Mouse (Mus musculus) midbrain, postnatal 0 days (tissue): ENCODE data around the gene Ddx6. TPM values are rescaled to one million over a fixed set of nuclear protein-coding genes. Genes with fewer than 3 reads are reported as not detected.

Experiments
- ATAC-seq: fragments of 200-750 bp; cut with Nextera tagmentation; 2 replicates; pipeline ENCODE4 v1.8.0; 2017; ENCODE audit warnings: moderate number of reproducible peaks, mild to moderate bottlenecking, moderate TSS enrichment, moderate library complexity; ENCODE audit not compliant: low FRiP score
- DNase-seq: peaks from one replicate; pipeline ENCODE4 v3.0.0-alpha.2; 2015; ENCODE audit warnings: low spot score
- H3K27ac ChIP-seq: fragments of 300-500 bp; sonication (generic); 2 replicates; pipeline ENCODE4 v1.5.1; 2014; ENCODE audit warnings: low read depth, mild to moderate bottlenecking, low read length, mixed read lengths
- H3K27me3 ChIP-seq: fragments of 300-500 bp; sonication (generic); 2 replicates; pipeline ENCODE4 v1.6.1; 2014; ENCODE audit warnings: low read length, control low read depth, mixed read lengths; ENCODE audit not compliant: insufficient read depth
- H3K36me3 ChIP-seq: fragments of 300-500 bp; sonication (generic); 2 replicates; pipeline ENCODE4 v1.6.1; 2014; ENCODE audit warnings: low read length, control low read depth, mixed read lengths; ENCODE audit not compliant: insufficient read depth
- H3K4me1 ChIP-seq: fragments of 300-500 bp; sonication (generic); 2 replicates; pipeline ENCODE4 v1.6.1; 2014; ENCODE audit warnings: mild to moderate bottlenecking, control low read depth, antibody characterized with exemption, low read length, mixed read lengths; ENCODE audit not compliant: insufficient read depth
- H3K4me2 ChIP-seq: fragments of 300-500 bp; sonication (generic); 2 replicates; pipeline ENCODE4 v1.6.1; 2014; ENCODE audit warnings: low read depth, mild to moderate bottlenecking, low read length, mixed read lengths; ENCODE audit not compliant: poor library complexity, severe bottlenecking
- H3K4me3 ChIP-seq: fragments of 300-500 bp; sonication (generic); 2 replicates; pipeline ENCODE4 v1.5.1; 2014; ENCODE audit warnings: low read depth, mild to moderate bottlenecking, low read length, moderate library complexity
- H3K9ac ChIP-seq: fragments of 300-500 bp; sonication (generic); replicated peaks from 2 replicates; pipeline ENCODE4 v1.6.1; 2014; ENCODE audit warnings: mild to moderate bottlenecking, low read length, moderate library complexity, mixed read lengths; ENCODE audit not compliant: poor library complexity, severe bottlenecking
- H3K9me3 ChIP-seq: fragments of 300-500 bp; sonication (generic); 2 replicates; pipeline ENCODE4 v1.6.1; 2016; ENCODE audit warnings: low read length, control low read depth
- CTCF ChIP-seq: IDR thresholded peaks from 2 replicates; pipeline ENCODE4 v1.5.1; 2016; ENCODE audit warnings: antibody characterized with exemption, mild to moderate bottlenecking
- WGBS: fragments of 180-500 bp; shearing (Covaris S2); extraction: QIAGEN DNeasy Blood & Tissue Kit; methylation state at CpG from one replicate; pipeline ENCODE4 v1.1.7; 2014; 5-methylcytosine and 5-hydroxymethylcytosine counted together
- polyA plus RNA-seq: library from polyadenylated mRNA; unstranded; fragments of >200 nt; fragmentation: Nextera tagmentation; extraction: Ambion mirVana; gene quantifications from 2 replicates; pipeline ENCODE4 v1.2.1, GENCODE M21; 2015
- total RNA-seq: library from RNA; depleted of rRNA; stranded (reverse); fragments of >200 nt; gene quantifications from 2 replicates; pipeline ENCODE4 v1.2.3, GENCODE M21; 2014; rRNA removed

Gene Ddx6
- 68.6 and 87.2 TPM in 2 replicates for total RNA-seq
- polyA plus RNA-seq = 14.8 and 19.9 TPM in 2 replicates

DNA sequence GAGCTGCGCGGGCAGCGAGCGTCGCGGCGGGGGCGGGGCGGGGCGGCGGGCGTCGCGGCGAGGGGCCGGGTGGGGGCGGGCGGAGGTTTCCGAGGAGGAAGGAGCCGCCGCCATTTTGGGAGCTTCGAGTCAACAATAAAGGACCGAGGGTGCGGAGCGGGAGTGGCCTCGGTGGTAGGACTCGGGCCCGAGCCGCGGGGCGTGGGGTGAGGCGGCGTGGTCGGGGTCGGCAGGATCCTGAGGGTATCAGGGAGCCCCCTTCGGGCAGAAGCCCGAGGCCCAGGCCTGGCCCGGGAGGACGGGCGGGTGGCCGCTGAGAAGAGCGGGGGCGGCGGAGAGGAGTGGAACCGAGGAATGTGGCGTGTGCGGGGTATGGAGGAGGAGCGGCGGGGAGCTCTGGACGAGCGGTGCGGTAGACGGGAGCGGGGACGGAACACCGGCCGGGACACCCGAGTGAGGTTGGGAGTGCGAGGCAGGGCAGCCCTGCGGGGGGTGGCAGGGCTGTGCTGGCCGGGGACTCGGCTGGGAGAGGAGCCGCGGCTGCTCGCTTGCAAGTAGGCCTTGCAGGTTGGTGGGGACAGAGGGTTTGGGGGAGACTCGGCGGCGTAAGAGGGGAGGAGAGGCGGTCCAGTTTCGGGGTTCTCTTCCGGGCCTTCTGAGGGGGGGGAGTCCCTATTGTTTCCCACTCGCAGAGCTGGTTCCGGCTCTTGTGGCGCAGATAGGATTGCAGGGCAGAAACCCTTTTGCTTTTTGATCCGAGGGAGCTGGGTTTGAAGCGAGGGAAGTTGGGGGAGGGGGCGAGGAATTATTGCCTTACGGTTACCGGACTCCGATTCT, at the start of gene Ddx6:
TSS of gene Ddx6 (plus strand) at position 114 of the 837 bp plus-strand sequence.
- Histone ChIP-seq H3K4me1 (peaks cover 7% of the 10 kb centered on the region; the same call in 1 of the 2 replicates), H3K4me3 (peak within 1 kb of the TSS; percentile 87), H3K27me3 (no peaks in the 10 kb centered on the region), H3K9ac (peak within 1 kb of the TSS; percentile 98), H3K27ac (peak within 1 kb of the TSS; percentile 99), H3K4me2 (peak within 1 kb of the TSS; percentile 95), H3K9me3 (no peaks in the 10 kb centered on the region), H3K36me3 (peaks cover 6% of the 10 kb centered on the region; the same call in 1 of the 2 replicates)
- under 1% methylated on average over 56 of the region's 80 CpGs for WGBS
- peak; percentile 80 for DNase-seq
- ATAC-seq = peak; percentile 68
- no peak for TF ChIP-seq CTCF

DNA sequence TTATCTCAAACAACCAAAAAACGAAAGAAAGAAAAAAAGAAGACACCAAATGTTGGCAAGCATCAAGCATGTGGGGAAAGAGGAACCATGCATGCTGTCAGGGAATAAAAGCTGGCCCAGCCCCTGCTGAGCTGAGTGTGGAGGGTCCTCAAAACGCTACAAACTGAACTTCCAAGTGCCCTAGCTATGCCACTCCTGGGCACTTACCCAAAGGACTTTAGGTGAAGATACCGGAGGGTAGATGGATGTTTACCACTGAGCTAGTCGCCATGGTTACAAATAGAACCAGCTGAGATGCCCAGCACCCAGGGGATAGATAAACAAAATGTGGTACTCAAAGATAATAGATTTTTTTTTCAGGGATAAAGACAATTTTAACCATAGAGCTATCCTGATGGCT, 43.1 kb upstream of the Ddx6 start, which contains the start of gene Cxcr5:
TSS of gene Cxcr5 (minus strand) at position 281 of the 400 bp plus-strand sequence.
- H3K27ac ChIP-seq = no peak within 1 kb of the TSS
- no peak within 1 kb of the TSS for H3K4me2 ChIP-seq
- H3K27me3 ChIP-seq = no peaks in the 10 kb centered on the region
- DNase-seq (no peak), ATAC-seq (no peak)
- no peaks in the 10 kb centered on the region for H3K4me1 ChIP-seq
- TF ChIP-seq CTCF = no peak
- H3K9me3 ChIP-seq = no peaks in the 10 kb centered on the region
- no peak within 1 kb of the TSS for H3K4me3 ChIP-seq
- no peak within 1 kb of the TSS for H3K9ac ChIP-seq
- no peaks in the 10 kb centered on the region for H3K36me3 ChIP-seq
- 49% methylated on average over 4 of the region's 4 CpGs for WGBS

DNA sequence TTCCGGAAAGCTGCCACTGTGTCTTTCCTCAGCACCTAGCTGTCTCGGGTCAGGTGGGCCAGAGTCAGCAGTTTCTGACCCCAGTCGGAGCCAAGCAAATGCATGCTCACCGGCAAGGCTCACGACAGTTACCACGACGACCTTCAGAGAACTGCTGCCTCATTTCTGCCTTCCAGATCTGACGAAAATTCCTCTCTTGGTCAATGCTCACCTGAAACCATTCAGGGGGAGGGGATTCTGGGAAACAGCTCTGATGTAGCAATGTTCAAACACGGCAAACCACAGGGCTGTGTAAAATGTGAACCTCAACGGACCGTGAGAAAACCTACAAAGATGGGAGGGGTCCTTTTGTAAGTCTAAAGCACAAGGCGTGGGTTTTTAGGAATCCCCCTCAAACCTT, 41.8 kb upstream of the Ddx6 start:
- WGBS = 48% methylated on average over 12 of the region's 12 CpGs
- no peak for DNase-seq
- Histone ChIP-seq H3K4me1 (no peaks in the 10 kb centered on the region), H3K4me2 (no peak overlapping the region), H3K9ac (no peak overlapping the region), H3K27ac (no peak overlapping the region), H3K4me3 (no peak overlapping the region), H3K27me3 (no peaks in the 10 kb centered on the region), H3K9me3 (no peaks in the 10 kb centered on the region), H3K36me3 (no peaks in the 10 kb centered on the region)
- no peak for ATAC-seq
- no peak for TF ChIP-seq CTCF

DNA sequence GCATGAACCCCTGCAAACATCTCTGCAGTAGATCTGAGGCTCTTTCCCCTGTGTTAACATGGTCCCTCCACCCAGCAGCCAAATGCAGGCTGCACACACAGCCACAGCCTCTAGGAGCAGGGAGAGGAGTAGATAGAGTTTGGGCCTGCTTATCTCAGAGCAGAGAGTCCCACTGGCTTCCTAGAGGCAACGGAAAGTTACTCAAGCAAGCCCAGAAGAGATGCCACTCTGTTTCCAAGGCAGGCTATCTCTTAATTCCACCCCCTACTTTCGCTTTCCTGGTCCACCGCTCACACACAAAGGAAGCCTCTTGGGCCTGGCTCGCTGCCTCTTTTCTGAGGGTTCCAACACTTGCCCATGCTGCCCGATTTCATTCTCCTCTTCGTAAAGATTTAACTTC, 39.3 kb upstream of the Ddx6 start:
- no peaks in the 10 kb centered on the region for H3K4me1 ChIP-seq
- H3K4me2 ChIP-seq = no peak overlapping the region
- H3K27me3 ChIP-seq = no peaks in the 10 kb centered on the region
- H3K27ac ChIP-seq = no peak overlapping the region
- no peaks in the 10 kb centered on the region for H3K9me3 ChIP-seq
- ATAC-seq (no peak), DNase-seq (peak; percentile 55)
- no peaks in the 10 kb centered on the region for H3K36me3 ChIP-seq
- WGBS = 13% methylated on average over 6 of the region's 6 CpGs
- TF ChIP-seq CTCF = no peak
- no peak overlapping the region for H3K4me3 ChIP-seq
- no peak overlapping the region for H3K9ac ChIP-seq

DNA sequence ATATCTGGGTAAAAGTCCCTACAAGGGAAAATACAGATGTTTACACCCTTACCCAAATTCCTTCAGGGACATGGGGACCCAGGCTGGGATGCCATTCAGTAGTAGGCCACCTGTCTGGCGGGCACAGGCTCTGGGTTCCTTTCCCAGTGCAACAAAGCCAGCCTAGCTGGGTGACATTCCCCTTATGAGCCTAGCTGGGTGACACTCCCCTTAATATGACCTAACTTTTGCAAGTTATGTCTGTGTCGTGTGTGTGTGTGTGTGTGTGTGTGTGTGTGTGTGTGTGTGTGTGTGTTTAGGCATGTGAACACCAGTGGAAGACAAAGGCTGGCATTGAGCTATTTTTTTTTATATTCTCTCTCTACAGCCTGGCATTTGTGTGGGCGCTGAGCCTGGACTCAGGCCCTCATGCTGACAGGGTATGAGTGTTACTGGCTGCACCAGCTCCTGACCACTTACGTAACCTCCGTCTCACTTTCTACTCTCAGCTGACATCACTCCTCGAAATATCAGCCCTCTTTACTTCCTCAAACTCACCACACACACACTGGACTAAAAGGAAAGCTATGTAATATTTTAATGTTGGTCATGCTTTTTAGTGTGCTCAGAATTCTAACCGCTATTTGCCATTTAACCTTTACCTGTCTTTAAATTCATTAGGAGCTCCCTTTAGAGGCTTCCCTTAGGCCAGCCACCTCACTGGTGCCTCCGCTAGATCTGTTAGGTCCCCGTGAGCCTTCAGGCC, 37.2 kb upstream of the Ddx6 start:
- H3K9ac ChIP-seq = no peak overlapping the region
- no peak overlapping the region for H3K27ac ChIP-seq
- no peaks in the 10 kb centered on the region for H3K36me3 ChIP-seq
- H3K4me3 ChIP-seq = no peak overlapping the region
- no peak for ATAC-seq
- WGBS = 76% methylated on average over 9 of the region's 9 CpGs
- no peak for DNase-seq
- H3K4me1 ChIP-seq = no peaks in the 10 kb centered on the region
- H3K9me3 ChIP-seq = no peaks in the 10 kb centered on the region
- TF ChIP-seq CTCF = no peak
- H3K4me2 ChIP-seq = no peak overlapping the region
- no peaks in the 10 kb centered on the region for H3K27me3 ChIP-seq

DNA sequence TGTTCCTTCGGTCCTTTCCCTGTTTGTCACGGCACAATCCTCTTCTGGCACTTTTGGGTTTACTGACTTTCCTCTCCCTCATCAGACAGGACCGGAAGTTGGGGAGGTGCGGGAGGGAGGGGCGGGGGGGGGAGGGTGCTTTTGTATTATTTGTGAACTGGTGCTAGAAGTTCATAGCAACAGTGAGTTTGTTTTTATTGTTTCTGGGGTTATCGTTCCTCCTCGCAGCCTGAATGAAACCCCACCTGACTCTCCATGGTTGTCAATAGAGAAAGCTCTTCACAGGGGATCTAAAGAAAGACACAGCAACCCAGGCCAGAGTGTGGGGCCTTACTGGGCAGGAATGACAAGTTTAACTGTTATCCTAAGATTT, 36.6 kb upstream of the Ddx6 start:
- Histone ChIP-seq H3K27ac (no peak overlapping the region), H3K4me1 (no peaks in the 10 kb centered on the region), H3K27me3 (no peaks in the 10 kb centered on the region), H3K36me3 (no peaks in the 10 kb centered on the region), H3K9ac (no peak overlapping the region), H3K4me3 (no peak overlapping the region), H3K9me3 (no peaks in the 10 kb centered on the region), H3K4me2 (no peak overlapping the region)
- WGBS = 22% methylated on average over 7 of the region's 7 CpGs
- TF ChIP-seq CTCF = no peak
- no peak for DNase-seq
- ATAC-seq = no peak
